Mouse (Mus musculus) Patski (cell line): ENCODE data around the gene Fggy. TPM values are rescaled to one million over a fixed set of nuclear protein-coding genes. Genes with fewer than 3 reads are reported as not detected.

Source experiments
- ATAC-seq: fragments of 100-300 bp; one replicate; pipeline ENCODE4 v1.8.0; 2021
- CTCF ChIA-PET: fragments of 350-600 bp; sonication (Branson Sonifier 250); formaldehyde crosslinking; loops from one replicate; lab custom pipeline; 2022; ENCODE audit warnings: inconsistent platforms; lab: Charles Lee
- POLR2A ChIA-PET: fragments of 350-600 bp; sonication (Branson Sonifier 250); formaldehyde crosslinking; loops from one replicate; lab custom pipeline; 2022; ENCODE audit warnings: antibody characterized with exemption, inconsistent platforms; lab: Charles Lee
- DNase-seq: peaks from one replicate; pipeline ENCODE4 v3.0.0-alpha.2; 2011; ENCODE audit warnings: low read depth, low spot score
- H3K27me3 ChIP-seq: fragments of 371-371 bp; one replicate; pipeline ENCODE4 v1.5.1; 2021
- CTCF ChIP-seq: fragments of 100-300 bp; IDR thresholded peaks from one replicate; pipeline ENCODE4 v1.5.1; 2021
- in situ Hi-C: fragments of 300-500 bp; cut with MboI; formaldehyde crosslinking; loops from 3 replicates; pipeline ENCODE4 v1.11.1; 2018; ENCODE audit warnings: low pct_unique_long_range_greater_than_20kb, mixed read lengths
- polyA plus RNA-seq: library from polyadenylated mRNA; unstranded; gene quantifications from one replicate; pipeline ENCODE4 v1.2.3, GENCODE M21; 2021

Fggy gene
- polyA plus RNA-seq, 1 experiment from 2014 or later: 52.8 TPM

DNA sequence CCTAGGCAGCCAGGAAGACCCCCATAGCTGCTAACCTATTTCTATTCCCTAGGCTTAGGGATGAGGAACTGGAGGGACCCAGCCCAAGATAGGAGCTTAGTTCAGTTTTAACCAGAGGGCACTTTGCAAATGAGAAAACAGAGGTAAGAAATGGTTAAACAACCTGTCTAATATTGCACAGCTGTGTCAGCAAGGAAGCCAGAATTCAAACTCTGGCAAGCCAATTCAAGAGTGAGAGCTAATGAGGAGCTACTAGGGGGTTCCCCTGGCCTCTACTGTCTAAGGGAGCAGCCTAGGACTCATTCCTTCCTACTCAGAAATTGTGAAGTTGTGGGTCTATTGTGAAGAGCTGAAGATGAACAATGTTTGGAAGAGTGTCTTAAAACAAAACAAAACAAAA, 289.9 kb downstream of the Fggy start:
- no peak for DNase-seq
- ATAC-seq: no peak
- in situ Hi-C loops: no loop called here
- ChIA-PET POLR2A (no interaction called here), CTCF (interaction anchor here (1.4 kb wide), 1 partner anchor 16 kb away, joined by 3 read pairs; no protein-coding TSS in a partner anchor)
- TF ChIP-seq CTCF: no peak
- no peaks in the 10 kb centered on the region for H3K27me3 ChIP-seq

DNA sequence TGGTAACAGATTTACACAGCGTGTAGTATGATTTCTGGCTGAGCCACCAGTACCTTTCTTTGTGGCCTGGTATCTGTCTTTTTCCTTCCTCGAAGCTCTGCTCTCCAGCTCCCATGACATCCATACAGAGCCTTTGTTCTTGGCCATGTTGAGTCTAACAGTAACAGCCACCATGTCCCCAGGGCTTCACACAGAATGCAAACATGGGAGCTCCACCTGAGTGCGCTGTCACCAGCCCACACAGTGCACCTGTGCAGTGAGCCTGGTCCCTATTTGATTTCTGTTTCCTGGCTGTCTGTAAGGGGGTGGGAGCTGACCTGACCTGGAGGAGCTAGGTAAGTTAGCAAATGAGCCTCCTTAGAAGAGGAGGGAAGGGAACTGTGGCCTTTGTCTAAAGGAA, 290.4 kb downstream of the Fggy start:
- DNase-seq: no peak
- no peak for TF ChIP-seq CTCF
- H3K27me3 ChIP-seq: no peaks in the 10 kb centered on the region
- ATAC-seq: no peak
- POLR2A ChIA-PET: no interaction called here
- CTCF ChIA-PET: no interaction called here
- in situ Hi-C loops: no loop called here

DNA sequence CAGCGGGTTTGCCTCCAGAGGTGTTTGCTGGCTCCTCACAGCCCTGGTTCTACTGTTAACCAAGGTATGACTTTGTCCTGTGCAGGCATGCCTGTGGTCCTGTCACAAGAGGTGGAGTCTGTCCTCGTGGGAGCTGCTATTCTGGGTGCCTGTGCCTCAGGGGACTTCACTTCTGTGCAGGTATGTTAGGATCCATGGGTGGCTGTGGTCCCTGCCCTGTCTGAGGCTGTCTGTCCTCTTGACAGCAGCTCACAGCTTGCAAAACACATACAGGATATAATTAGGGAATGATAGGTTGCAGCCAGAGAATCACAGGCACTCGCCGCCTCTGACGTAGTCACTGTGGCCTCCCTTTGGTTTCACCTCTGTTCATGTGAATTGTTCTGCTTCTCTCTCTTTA, 292.2 kb downstream of the Fggy start:
- DNase-seq (no peak), ATAC-seq (no peak)
- in situ Hi-C loops: no loop called here
- TF ChIP-seq CTCF: no peak
- CTCF ChIA-PET: no interaction called here
- POLR2A ChIA-PET: no interaction called here
- H3K27me3 ChIP-seq: no peaks in the 10 kb centered on the region

DNA sequence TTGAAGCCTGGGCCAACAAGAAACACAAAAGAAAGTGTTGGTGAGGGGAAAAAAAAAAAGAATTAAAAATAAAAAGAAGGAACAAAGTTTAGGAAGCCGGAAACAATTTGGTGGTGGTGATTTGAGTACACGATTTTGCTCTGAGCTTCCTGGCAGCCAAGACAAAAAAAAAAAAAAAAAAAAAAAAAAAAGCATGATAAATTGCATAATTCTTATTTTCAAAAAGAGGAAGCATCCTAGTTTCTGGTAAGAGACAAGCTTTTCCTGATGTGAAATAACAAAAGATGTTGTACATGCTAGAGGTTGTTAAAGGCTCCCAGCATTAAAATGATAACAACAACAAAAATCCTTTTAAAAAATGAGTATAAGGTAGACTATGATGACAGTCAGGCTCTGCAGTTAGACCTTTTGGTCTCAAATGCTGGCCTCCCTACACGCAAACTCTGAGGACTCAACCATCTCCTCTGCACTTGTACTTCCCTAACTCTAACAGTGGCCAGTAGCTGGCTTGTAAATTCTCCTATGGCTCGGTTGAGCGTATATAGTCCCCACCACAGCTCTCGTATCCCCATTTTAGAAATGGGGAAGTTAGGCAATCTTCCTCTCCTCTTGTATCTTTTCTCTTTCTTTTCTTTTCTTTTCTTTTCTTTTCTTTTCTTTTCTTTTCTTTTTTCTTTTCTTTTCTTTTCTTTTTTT, 292.9 kb downstream of the Fggy start:
- DNase-seq (no peak), ATAC-seq (no peak)
- ChIA-PET POLR2A (no interaction called here), CTCF (no interaction called here)
- no peaks in the 10 kb centered on the region for H3K27me3 ChIP-seq
- in situ Hi-C loops: no loop called here
- TF ChIP-seq CTCF: no peak

DNA sequence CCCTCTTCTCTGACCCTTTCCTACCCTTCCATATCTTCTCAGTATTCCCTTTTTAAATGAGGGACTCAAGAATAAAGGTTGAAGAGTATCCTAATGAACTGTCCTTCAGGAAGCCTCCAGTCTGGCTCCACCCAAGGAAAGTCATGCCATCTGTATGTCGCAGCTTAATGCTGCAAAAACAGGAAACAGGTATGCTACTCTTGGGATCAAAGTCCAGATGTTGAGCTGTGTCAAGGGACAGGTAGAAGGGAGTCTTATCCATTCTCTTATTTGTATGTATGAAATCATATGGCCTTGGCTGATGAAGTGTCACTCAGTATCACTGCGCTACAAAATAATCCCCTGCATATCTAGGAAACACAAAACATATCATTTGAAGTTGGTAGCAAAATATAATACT, 294.9 kb downstream of the Fggy start:
- H3K27me3 ChIP-seq: no peaks in the 10 kb centered on the region
- CTCF ChIA-PET: interaction anchor here (0.7 to 1.3 kb wide), 5 partner anchors 9 to 799 kb away, joined by 3 to 4 read pairs (median 3); no protein-coding TSS in a partner anchor
- DNase-seq: no peak
- POLR2A ChIA-PET: interaction anchor here (1.0 kb wide), 1 partner anchor 294 kb away, joined by 3 read pairs; no protein-coding TSS in a partner anchor
- no peak for ATAC-seq
- TF ChIP-seq CTCF: no peak
- in situ Hi-C loops: no loop called here

DNA sequence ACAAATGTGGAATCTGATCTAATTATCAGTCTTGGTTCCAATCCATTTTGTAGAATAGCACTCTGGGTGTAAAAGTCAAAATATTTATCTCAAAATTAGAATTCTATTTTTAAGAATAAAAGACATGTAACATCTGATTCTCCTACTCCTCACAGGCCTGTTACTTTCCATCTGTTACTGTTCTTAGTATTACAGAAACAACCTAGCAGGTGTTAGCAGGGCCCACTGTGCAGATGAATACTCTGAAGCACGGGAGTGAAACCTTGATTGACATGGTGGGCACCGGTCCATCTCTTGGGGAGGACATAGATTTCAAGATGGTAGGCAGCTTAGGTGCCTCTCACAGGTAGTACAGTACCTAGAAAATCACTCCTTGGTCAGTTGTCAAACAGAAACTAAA, 298.7 kb downstream of the Fggy start:
- ChIA-PET CTCF (no interaction called here), POLR2A (no interaction called here)
- DNase-seq (no peak), ATAC-seq (no peak)
- no peak for TF ChIP-seq CTCF
- no peaks in the 10 kb centered on the region for H3K27me3 ChIP-seq
- in situ Hi-C loops: no loop called here

DNA sequence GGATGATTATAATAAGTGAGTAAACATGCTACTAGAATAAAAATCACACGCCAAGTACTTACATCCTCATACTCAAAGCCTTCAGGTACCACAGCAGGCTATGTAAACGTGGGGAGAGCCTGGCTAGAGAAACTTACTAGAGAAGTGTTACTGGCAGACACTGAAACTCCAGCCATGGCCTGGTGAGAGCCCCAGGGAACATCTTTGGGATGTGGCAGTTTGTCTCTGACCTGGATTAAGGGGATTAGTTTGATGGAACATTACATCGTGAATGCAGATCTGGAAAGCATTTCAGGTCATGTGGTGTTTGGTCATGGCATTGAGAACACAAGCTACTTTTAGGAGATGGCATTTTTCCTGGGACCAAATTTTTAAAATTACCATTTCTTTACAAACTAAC, 303.3 kb downstream of the Fggy start:
- DNase-seq (no peak), ATAC-seq (no peak)
- H3K27me3 ChIP-seq: no peaks in the 10 kb centered on the region
- CTCF ChIA-PET: interaction anchor here (0.9 to 1.3 kb wide), 4 partner anchors 8 to 66 kb away, joined by 3 to 4 read pairs (median 4); no protein-coding TSS in a partner anchor
- POLR2A ChIA-PET: interaction anchor here (0.7 kb wide), 1 partner anchor 825 kb away, joined by 3 read pairs; no protein-coding TSS in a partner anchor
- in situ Hi-C loops: no loop called here
- no peak for TF ChIP-seq CTCF

DNA sequence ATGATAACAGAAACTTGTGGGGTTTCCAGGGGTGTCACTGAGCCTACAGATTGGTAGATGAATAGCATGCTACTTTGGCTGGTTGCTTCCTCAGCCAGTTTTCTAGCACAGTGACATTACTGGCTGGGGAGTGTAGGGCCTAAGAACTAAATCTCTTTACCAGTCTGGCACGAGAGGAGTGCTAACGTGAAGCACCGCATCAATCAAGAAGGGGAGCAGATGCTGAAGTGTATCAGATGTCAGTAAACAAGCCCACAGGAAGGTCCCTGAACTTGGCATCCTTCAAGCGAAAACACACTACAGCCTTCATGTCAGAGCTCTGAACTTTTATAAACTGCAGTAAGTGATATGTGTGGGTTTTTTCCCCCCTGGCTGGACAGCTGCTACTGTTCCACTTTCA, 303.8 kb downstream of the Fggy start:
- in situ Hi-C loops: no loop called here
- CTCF ChIA-PET: interaction anchor here (0.9 to 1.3 kb wide), 4 partner anchors 9 to 66 kb away, joined by 3 to 4 read pairs (median 4); no protein-coding TSS in a partner anchor
- DNase-seq (no peak), ATAC-seq (no peak)
- POLR2A ChIA-PET: interaction anchor here (0.7 to 1.2 kb wide), 2 partner anchors 518 to 826 kb away, joined by 3 read pairs; no protein-coding TSS in a partner anchor
- no peaks in the 10 kb centered on the region for H3K27me3 ChIP-seq
- TF ChIP-seq CTCF: no peak

DNA sequence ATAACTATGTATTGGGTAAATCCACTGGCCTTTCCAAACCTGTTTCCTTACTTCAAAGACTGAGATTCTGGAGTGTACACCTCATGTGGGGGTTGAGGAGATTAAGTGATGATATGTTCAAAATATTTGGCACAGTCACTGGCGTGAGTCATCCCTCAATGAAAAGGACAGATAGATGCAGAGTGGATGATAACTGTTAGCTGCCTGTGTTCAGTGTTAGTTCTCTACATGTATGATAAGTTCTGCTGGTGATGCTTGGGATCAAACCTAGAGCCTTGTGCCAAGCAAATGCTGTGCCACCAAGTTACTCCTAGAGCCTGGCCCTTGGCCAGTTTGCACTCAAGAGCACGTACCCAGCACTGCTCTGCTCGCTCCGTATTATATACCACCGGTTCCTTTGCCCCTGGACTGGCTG, 304.4 kb downstream of the Fggy start:
- ATAC-seq (no peak), DNase-seq (no peak)
- CTCF ChIA-PET: interaction anchor here (1.0 to 1.3 kb wide), 3 partner anchors 9 to 67 kb away, joined by 3 to 4 read pairs (median 3); no protein-coding TSS in a partner anchor
- TF ChIP-seq CTCF: no peak
- in situ Hi-C loops: no loop called here
- POLR2A ChIA-PET: interaction anchor here (1.2 kb wide), 1 partner anchor 519 kb away, joined by 3 read pairs; no protein-coding TSS in a partner anchor
- no peaks in the 10 kb centered on the region for H3K27me3 ChIP-seq

DNA sequence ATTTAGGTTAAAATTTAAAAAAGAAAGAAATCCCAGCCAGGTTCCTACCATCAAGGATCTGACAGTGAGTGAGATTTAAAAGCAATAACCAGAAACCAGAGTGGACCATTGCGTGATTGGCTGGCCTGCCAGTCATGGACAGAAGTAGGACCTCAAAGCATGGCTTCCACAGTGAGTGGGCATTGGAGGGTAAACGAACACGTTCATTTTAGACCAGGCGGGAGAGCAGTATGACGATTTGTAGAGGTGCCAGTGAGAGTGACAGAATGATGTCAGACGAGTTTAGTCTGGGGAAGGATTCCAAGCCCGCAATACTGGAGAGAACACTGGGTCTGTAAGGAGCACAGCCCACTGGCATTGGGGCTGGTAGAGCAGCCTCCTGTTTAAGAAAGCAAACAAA, 305.0 kb downstream of the Fggy start:
- ChIA-PET CTCF (interaction anchor here (1.2 to 1.3 kb wide), 4 partner anchors 10 to 67 kb away, joined by 3 to 4 read pairs (median 3); no protein-coding TSS in a partner anchor), POLR2A (interaction anchor here (1.2 to 1.3 kb wide), 2 partner anchors 102 to 519 kb away, joined by 3 read pairs; no protein-coding TSS in a partner anchor)
- no peak for TF ChIP-seq CTCF
- H3K27me3 ChIP-seq: no peaks in the 10 kb centered on the region
- in situ Hi-C loops: no loop called here
- ATAC-seq (no peak), DNase-seq (no peak)
